Mouse (Mus musculus): ENCODE results near the gene U2af2.

Gene U2af2

DNA sequence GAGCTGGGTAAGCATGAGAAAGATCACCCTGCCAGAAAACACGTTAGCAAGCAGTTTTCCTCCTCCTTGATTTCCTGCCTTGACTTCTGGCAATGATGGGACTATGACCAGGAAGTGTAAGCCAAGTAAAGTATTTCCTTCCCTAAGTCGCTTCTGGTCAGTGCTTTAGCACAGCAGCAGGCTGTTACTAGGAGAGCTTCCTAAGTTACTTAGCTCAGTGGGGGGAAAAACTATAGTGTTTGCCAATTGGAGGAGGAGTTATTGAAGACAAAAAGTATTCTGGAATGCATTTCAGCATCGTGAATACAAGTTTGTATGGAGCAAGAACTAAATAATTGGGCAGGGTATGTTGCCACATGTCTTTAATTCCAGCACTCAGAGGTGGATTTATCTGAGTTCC lies 50.8 kb downstream of the U2af2 start:
- no peak for DNase-seq (ENCODE audit: extremely low spot score)

DNA sequence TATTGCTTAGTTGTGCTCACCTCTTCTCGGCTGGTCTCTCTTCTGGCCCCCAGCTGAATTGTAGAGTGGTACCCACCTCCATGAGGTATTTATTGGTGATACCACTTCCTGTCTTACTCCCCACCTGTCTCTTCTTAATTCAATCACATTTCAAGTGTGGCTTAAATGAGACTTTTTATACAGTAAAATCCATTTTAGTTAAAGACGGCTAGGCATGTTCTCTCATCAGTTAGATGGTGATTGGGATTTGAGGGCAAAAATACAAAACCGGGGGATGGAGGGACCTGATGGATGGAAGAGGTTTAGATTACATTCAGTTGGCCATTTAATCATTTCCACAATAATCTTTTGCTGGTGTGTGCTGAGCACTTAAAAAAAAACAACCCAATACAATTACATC lies 54.9 kb downstream of the U2af2 start, which contains the start of gene Rfpl4:
Rfpl4 (minus strand) TSS at position 101 of the 400 bp plus-strand sequence.
- DNase-seq (ENCODE audit: extremely low spot score): no peak

DNA sequence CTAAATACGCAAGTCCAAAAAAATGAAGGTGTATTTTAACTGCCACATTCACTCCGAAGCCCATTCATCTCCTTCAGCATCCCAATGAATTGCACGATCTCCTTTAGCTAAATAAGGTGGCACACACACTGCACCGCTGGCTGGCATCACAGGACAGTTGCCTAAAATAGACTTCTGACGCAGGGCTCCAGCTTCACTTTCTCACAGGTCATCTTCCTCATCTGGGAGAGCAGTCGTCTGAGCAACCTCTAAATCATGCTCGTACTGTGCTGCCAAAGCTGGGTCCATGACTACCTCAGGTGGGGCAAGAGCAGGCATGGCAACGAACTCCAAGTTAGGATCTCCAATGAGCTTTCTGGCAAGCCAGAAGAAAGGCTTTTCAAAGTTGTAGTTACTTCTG lies 63.1 kb downstream of the U2af2 start:
- no peak for DNase-seq (ENCODE audit: extremely low spot score)

DNA sequence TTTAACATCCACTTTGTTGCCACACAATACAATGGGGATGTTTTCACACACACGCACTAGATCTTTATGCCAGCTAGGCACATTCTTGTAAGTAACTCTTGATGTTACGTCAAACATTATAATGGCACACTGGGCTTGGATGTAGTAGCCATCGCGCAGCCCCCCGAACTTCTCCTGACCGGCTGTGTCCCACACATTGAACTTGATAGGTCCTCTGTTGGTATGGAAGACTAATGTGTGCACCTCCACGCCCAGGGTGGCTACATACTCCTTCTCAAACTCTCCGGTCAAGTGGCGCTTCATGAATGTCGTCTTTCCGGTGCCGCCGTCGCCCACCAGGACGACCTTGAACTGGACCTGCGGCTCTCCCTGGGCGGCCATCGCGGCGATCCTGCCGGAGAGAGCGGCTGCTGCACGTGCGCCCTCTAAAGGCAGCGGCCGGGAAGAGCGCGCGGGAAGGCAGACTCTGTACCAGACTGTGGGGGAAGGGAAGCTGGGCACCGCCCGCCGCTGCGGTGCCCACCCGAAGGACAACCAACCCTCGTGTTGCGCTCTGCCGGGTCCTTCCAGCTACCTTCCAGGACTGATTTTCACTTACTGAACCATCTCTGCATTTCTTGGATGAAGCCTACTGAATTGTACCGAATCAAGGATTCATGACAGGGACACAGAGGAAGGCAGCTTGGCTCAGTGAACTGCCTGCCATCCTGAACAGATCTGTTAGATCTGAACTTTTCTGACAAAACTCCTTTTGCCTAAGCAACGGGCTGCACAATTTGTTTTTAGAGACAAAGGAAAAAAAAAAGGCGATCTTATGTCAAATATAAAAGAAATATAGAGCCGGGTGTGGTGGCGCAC lies 63.8 kb downstream of the U2af2 start, which contains the start of gene Rasl2-9:
Rasl2-9 (minus strand) TSS at position 402 of the 858 bp plus-strand sequence.
- peak; percentile 76 for DNase-seq (ENCODE audit: extremely low spot score)

Data from embryo, embryonic 9.5 days (tissue).